Mouse (Mus musculus): ENCODE results near the gene Snapin. TPM values are rescaled to one million over a fixed set of nuclear protein-coding genes. Genes with fewer than 3 reads are reported as not detected.
A peak's percentile ranks its signal among the peaks of the same experiment; 100 is the strongest.

Gene Snapin
- polyA plus RNA-seq, 1 experiment from 2014 or later: 98.7 TPM

DNA sequence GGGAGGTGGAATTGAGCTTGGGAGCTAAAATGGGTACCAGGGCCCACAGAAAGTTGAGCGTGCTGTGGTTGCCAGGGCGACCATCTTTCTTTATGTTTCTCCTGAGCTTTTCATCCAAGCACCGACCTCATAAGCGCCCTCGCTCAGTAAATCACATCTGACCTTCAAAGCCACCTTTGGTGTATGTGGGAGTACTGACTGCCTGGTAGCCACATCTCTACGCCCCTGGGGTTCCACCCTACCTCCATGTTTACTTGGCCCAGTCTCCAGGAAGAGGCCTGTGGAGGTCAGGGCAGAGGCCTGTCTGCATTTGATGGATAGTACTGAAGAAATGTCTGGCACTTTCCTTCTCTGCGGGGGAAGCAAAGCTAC, 43.7 kb downstream of the Snapin start:
- Histone ChIP-seq H3K9ac (replicated peaks) (no peak overlapping the region), H3K27ac (replicated peaks) (peak overlapping the region; percentile 83), H3K27me3 (replicated peaks) (no peaks in the 10 kb centered on the region; the same call in 1 of the 2 replicates), H3K4me3 (replicated peaks) (peak overlapping the region; percentile 32), H3K4me1 (peaks cover 18% of the 10 kb centered on the region), H3K4me2 (peak overlapping the region; percentile 60), H3K9me3 (replicated peaks) (no peaks in the 10 kb centered on the region), H3K36me3 (no peaks in the 10 kb centered on the region)
- peak; percentile 39 for ATAC-seq (ENCODE audit: low FRiP score)
- 29% methylated on average over 7 of the region's 7 CpGs for WGBS

DNA sequence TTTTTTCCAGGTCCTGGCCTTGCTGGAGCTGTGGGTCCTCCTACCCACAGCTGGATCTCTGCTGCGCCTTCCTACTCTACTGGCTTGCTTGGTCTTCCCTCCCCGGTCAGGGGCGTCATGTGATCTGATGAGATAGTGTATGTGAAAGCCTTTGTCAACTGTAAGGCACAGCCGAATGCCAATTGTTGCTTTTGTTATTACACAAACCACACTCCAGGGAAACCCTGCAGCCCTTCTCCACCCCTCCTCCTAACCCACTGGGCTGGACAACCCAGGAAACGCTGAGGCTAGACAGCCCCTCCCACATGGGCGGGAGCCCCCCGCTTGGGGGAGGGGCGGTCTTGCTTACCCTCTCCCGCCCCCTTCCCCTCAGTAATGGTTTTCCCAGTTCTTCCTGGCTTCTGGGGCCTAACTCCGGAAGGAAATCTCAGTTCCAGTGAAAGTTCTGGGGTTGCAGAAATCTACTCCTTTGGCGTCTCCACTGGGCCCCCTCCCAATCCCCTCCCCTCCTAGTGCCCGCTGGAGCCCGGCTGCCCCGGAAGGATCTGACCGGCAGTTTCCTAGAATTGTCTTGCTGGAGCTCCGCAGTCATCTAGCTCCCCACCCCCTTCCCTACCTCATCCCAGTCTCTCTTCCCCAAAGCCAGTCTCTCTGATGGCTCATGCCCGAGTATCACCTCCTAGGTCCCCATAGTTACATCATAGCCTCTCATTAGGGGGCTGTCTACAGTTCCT, 44.3 kb downstream of the Snapin start:
- peak overlapping the region; percentile 32 for H3K4me3 ChIP-seq (replicated peaks)
- 2% methylated on average over 17 of the region's 17 CpGs for WGBS
- H3K9me3 ChIP-seq (replicated peaks): no peaks in the 10 kb centered on the region
- H3K4me2 ChIP-seq: peak overlapping the region; percentile 60
- peak overlapping the region; percentile 83 for H3K27ac ChIP-seq (replicated peaks)
- H3K36me3 ChIP-seq: no peaks in the 10 kb centered on the region
- H3K9ac ChIP-seq (replicated peaks): peak overlapping the region; percentile 47
- ATAC-seq (ENCODE audit: low FRiP score): peak; percentile 94
- peaks cover 18% of the 10 kb centered on the region for H3K4me1 ChIP-seq
- no peaks in the 10 kb centered on the region for H3K27me3 ChIP-seq (replicated peaks)

DNA sequence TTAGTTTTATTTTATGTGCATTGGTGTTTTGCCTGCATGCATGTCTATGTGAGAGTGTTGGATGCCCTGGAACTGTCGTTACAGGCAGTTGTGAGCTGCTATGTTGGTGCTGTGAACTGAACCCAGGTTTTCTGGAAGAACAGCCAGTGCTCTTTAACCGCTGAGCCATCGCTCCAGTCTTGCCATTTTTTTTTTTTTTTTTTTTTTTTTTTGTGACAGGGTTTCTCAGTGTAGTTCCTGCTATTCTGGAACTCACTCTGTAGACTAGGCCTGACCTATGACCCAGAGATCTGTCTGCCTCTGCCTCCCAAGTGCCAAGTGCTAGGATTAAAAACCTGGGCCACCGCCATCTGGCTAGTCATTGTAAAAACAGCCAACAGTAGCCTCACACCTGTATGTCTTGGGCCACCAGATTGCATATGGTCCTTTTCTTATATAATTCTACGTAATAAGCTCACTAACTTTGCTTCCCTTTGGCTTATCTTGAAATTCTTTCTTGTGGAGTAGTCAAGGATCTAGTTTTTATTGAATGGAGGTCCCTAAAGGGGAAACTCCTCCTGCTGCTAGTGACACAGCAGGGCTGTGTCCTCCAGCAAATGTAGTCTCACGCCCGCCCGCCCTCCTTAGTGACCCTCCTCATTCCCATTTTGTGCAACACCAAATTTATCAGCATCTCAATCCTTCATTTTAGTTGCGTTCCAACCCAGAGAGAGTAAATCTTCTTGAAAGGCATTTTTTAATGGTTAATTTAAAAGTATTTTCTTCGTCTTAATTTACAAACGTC, 45.2 kb downstream of the Snapin start:
- Histone ChIP-seq H3K9ac (replicated peaks) (no peak overlapping the region), H3K36me3 (no peaks in the 10 kb centered on the region), H3K4me2 (peak overlapping the region; percentile 60), H3K27me3 (replicated peaks) (no peaks in the 10 kb centered on the region), H3K9me3 (replicated peaks) (no peaks in the 10 kb centered on the region), H3K27ac (replicated peaks) (peak overlapping the region; percentile 83), H3K4me3 (replicated peaks) (no peak overlapping the region), H3K4me1 (peaks cover 18% of the 10 kb centered on the region)
- ATAC-seq (ENCODE audit: low FRiP score): no peak
- WGBS: 65% methylated on average over 11 of the region's 11 CpGs

DNA sequence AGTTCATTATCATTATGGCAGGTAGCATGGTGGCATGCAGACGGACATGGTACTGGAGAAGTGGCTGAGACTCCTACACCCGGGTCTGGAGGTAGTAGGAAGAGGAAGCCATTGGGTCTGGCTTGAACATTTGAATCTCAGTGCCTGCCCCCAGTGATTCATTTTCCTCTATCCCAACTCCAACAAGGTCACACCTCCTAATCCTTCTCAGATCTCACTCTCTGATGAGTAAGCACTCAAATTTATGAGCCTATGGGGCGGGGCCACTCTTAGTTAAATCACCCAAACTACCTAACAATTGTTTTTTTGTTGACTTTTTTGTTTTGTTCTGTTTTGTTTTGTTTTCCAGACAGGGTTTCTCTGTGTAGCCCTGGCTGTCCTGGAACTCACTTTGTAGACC, 46.9 kb downstream of the Snapin start:
- Histone ChIP-seq H3K27me3 (replicated peaks) (no peaks in the 10 kb centered on the region), H3K4me1 (peaks cover 18% of the 10 kb centered on the region), H3K4me2 (no peak overlapping the region), H3K9me3 (replicated peaks) (no peaks in the 10 kb centered on the region), H3K36me3 (no peaks in the 10 kb centered on the region), H3K9ac (replicated peaks) (no peak overlapping the region), H3K27ac (replicated peaks) (no peak overlapping the region), H3K4me3 (replicated peaks) (no peak overlapping the region)
- ATAC-seq (ENCODE audit: low FRiP score): no peak
- 87% methylated on average over 3 of the region's 3 CpGs for WGBS

DNA sequence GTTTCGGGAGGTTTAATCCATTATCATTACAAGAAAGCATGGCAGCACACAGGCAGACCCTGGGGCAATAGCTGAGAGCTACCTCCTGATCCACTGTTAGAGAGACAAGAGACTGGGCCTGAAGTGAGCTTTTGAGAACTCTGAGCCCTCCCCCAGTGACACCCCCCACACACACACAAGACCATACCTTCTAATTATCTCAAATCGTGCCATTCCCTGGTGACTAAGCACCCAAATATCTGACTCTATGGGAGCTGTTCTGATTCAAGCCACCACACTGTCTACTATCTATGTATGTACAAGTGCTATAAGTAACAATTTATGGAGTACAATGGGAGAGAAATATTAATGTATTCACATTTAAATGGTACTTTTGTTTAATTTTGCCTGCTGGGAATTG, 50.1 kb downstream of the Snapin start:
- Histone ChIP-seq H3K4me2 (no peak overlapping the region), H3K9ac (replicated peaks) (no peak overlapping the region), H3K27me3 (replicated peaks) (no peaks in the 10 kb centered on the region), H3K27ac (replicated peaks) (no peak overlapping the region), H3K4me3 (replicated peaks) (no peak overlapping the region), H3K4me1 (peaks cover 3% of the 10 kb centered on the region), H3K9me3 (replicated peaks) (no peaks in the 10 kb centered on the region), H3K36me3 (no peaks in the 10 kb centered on the region)
- 86% methylated on average over 2 of the region's 2 CpGs for WGBS
- ATAC-seq (ENCODE audit: low FRiP score): no peak

Other genes with a start within 250 kb of the Snapin start
- gene Creb3l4, start 247.5 kb downstream of the Snapin start, polyA plus RNA-seq (2015; fragmentation: Nextera tagmentation; extraction: Ambion mirVana): 0.82 and 2.2 TPM in 2 replicates
- 49.3 and 56.0 TPM in 2 replicates for gene Slc39a1, start 242.9 kb downstream of the Snapin start, polyA plus RNA-seq (2015; fragmentation: Nextera tagmentation; extraction: Ambion mirVana)
- gene Crtc2, start 236.9 kb downstream of the Snapin start, polyA plus RNA-seq (2015; fragmentation: Nextera tagmentation; extraction: Ambion mirVana): 20.7 and 28.1 TPM in 2 replicates
- 7.3 and 9.0 TPM in 2 replicates for gene Dennd4b, start 225.8 kb downstream of the Snapin start, polyA plus RNA-seq (2015; fragmentation: Nextera tagmentation; extraction: Ambion mirVana)
- 13.2 and 15.0 TPM in 2 replicates for gene Gatad2b, start 197.9 kb downstream of the Snapin start, polyA plus RNA-seq (2015; fragmentation: Nextera tagmentation; extraction: Ambion mirVana)
- gene Slc27a3, start 101.1 kb downstream of the Snapin start, polyA plus RNA-seq (2015; fragmentation: Nextera tagmentation; extraction: Ambion mirVana): 30.5 and 34.3 TPM in 2 replicates
- 29.8 and 31.5 TPM in 2 replicates for gene Ints3, start 57.4 kb downstream of the Snapin start, polyA plus RNA-seq (2015; fragmentation: Nextera tagmentation; extraction: Ambion mirVana)
- gene Npr1, start 25.2 kb downstream of the Snapin start, polyA plus RNA-seq (2015; fragmentation: Nextera tagmentation; extraction: Ambion mirVana): 3.1 and 4.4 TPM in 2 replicates
- gene Ilf2, start 14.9 kb downstream of the Snapin start, polyA plus RNA-seq (2015; fragmentation: Nextera tagmentation; extraction: Ambion mirVana): 218 and 229 TPM in 2 replicates
- 169 TPM in 2 replicates for gene Chtop, start 18.5 kb upstream of the Snapin start, polyA plus RNA-seq (2015; fragmentation: Nextera tagmentation; extraction: Ambion mirVana)
- 23.5 and 29.1 TPM in 2 replicates for gene S100a1, start 23.4 kb upstream of the Snapin start, polyA plus RNA-seq (2015; fragmentation: Nextera tagmentation; extraction: Ambion mirVana)
- gene S100a13, start 23.4 kb upstream of the Snapin start, polyA plus RNA-seq (2015; fragmentation: Nextera tagmentation; extraction: Ambion mirVana): 11.7 and 16.8 TPM in 2 replicates
- 0.87 and 13.5 TPM in 2 replicates for gene S100a14, start 35.8 kb upstream of the Snapin start, polyA plus RNA-seq (2015; fragmentation: Nextera tagmentation; extraction: Ambion mirVana)
- gene S100a16, start 46.2 kb upstream of the Snapin start, polyA plus RNA-seq (2015; fragmentation: Nextera tagmentation; extraction: Ambion mirVana): 44.0 and 69.4 TPM in 2 replicates
- gene S100a3, start 69.5 kb upstream of the Snapin start, polyA plus RNA-seq (2015; fragmentation: Nextera tagmentation; extraction: Ambion mirVana): 1.1 and 4.3 TPM in 2 replicates
- not detected in 2 replicates for gene S100a2, start 99.2 kb upstream of the Snapin start, polyA plus RNA-seq (2015; fragmentation: Nextera tagmentation; extraction: Ambion mirVana)
- not detected in 2 replicates for gene Gm42674, start 110.9 kb upstream of the Snapin start, polyA plus RNA-seq (2015; fragmentation: Nextera tagmentation; extraction: Ambion mirVana)
- gene S100a4, start 112.7 kb upstream of the Snapin start, polyA plus RNA-seq (2015; fragmentation: Nextera tagmentation; extraction: Ambion mirVana): 1.2 and 10.7 TPM in 2 replicates
- not detected in 2 replicates for gene S100a5, start 117.5 kb upstream of the Snapin start, polyA plus RNA-seq (2015; fragmentation: Nextera tagmentation; extraction: Ambion mirVana)
- 43.6 and 90.4 TPM in 2 replicates for gene S100a6, start 121.8 kb upstream of the Snapin start, polyA plus RNA-seq (2015; fragmentation: Nextera tagmentation; extraction: Ambion mirVana)
- not detected in 2 replicates for gene S100a7a, start 163.0 kb upstream of the Snapin start, polyA plus RNA-seq (2015; fragmentation: Nextera tagmentation; extraction: Ambion mirVana)
- gene S100a8, start 177.9 kb upstream of the Snapin start, polyA plus RNA-seq (2015; fragmentation: Nextera tagmentation; extraction: Ambion mirVana): 9.2 and 16.0 TPM in 2 replicates
- 6.2 and 12.6 TPM in 2 replicates for gene S100a9, start 204.7 kb upstream of the Snapin start, polyA plus RNA-seq (2015; fragmentation: Nextera tagmentation; extraction: Ambion mirVana)
- not detected in 2 replicates for gene Pglyrp4, start 235.9 kb upstream of the Snapin start, polyA plus RNA-seq (2015; fragmentation: Nextera tagmentation; extraction: Ambion mirVana)